Mouse (Mus musculus) spleen, postnatal 36 days (tissue): ENCODE data around the gene 3110021N24Rik.

Source experiments
- DNase-seq, 2 experiments: peaks; one replicate each; pipeline ENCODE4 v3.0.0; 2022; ENCODE audit warnings: low spot score in 2 of 2, mixed read lengths in 1 of 2

The 3110021N24Rik gene

DNA sequence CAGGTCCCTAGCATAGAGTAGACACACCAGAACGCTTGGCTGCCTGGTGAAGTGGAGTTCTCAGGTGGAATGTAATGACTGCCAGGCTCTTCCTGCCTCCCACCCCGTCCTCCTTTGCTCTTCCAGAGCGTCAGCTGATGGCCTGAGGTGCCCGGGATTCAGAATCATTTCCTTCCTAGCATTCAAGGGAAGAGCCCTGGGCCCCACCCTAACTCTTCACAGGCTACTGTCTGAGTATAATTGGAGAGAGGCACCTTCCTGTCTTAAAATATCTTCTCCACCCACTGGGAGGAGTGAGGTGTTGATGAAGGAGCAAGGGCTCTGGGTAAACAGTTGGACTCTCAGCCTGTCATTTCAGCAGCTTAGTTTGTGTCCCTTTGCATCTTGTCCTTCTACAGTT lies 77.3 kb downstream of the 3110021N24Rik start:
- no peak for DNase-seq

DNA sequence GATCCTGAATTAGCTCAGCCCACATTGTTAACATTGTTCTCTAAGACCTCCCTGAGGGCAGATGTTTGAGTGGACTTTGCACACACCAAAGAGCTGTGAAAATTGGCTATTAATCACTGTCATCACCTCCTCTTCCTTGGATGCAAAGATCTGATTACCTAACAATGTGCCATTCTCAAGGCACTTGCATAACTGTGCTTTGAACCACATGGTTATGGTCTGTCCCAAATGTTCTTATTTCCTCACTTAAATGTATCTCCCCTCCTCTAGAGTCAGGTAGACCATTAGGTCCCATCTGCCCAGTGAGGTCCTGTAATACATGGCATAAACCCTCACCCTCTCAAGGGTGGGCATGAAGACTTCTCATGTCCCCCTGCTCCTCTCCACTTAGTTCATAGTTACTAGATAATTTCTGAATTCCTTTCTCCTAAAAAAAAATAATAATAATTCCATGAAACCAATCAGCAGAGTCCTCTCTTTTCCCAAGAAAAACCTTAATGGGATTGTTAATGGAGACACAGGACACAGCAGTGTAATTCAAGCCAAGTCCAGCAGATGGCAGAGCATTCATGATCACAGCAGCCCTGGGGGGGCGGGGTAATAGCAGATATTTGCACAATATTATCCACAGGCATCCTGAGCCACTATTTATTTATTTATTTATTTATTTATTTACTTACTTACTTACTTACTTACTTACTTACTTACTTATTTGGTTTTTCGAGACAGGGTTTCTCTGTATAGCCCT lies 78.8 kb downstream of the 3110021N24Rik start:
- DNase-seq: peak; percentile 7 to 34

- no peak for DNase-seq
Measured at GRCm38 (mm10) chr4:108803535-108803934, 84.1 kb downstream of the 3110021N24Rik start.

- no peak for DNase-seq
Measured at GRCm38 (mm10) chr4:108811142-108811541, 91.7 kb downstream of the 3110021N24Rik start.

DNA sequence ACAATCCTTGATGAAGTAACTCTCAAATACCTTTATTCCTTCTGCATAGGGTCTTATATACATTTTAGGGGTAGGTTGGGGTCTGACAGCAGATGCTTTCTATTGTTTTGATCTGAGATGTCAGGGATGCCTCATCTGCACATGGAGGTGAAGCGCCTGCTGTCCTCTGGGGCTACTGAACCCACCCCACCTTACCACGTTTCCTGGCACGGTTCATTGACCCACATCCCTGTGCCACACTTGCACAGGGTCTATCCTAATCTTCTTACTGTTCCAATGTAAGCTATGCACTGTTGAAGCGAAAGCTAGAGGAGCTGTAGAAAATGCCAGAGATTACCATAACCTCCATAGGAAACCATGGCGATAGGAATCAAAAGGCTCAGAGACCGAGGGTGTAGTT lies 92.1 kb downstream of the 3110021N24Rik start:
- no peak for DNase-seq

GRCm38 (mm10) chr4:108825677-108826076 lies 106.2 kb downstream of the 3110021N24Rik start:
- no peak for DNase-seq

DNA sequence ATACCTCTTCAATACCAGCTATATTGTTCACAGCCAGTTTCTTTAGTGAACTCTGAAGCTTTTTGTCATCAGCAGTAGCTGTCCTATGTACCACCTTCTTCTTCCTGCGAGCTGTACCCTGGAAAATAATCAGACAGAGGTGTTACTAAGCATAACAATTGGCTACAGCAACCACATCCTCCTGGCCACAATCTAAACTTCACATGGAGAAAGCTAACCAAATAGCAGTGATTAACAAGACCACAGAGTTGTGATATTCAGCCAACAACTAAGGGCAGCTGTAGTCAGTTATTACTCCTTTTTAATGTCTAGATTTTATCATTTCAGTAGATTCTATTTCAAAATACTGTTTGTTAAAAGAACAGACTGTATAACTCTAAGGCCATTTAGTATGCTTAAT lies 106.6 kb downstream of the 3110021N24Rik start:
- no peak for DNase-seq

DNA sequence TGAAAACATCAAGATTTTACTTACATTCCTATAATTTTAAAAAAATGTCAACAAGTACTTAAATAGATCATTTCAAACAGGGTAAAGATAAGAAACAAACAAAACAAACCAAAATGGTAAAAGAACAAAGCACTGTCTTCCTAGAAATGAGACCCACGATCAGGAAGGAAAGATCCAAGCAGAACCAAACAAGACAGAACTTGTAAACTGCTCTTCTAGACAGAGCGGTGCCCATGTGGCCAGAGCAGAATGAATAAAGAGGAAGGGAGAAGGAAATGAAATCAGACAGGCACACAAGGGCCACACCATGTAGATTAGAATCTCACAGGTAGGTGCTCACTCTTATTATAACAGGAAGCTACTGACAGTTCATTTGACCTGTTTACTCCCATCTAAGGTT lies 107.2 kb downstream of the 3110021N24Rik start:
- no peak for DNase-seq

GRCm38 (mm10) chr4:108830698-108831097 lies 111.2 kb downstream of the 3110021N24Rik start:
- no peak for DNase-seq
